Mouse (Mus musculus) urinary bladder, postnatal 25 days (tissue): ENCODE results near the gene Il1f8.
"Not testable (repeated sequence)": the region's sequence is repeated elsewhere in the genome, so short reads cannot be mapped to it uniquely, and the experiment has no call there.

Experiments used
- DNase-seq: peaks from one replicate; pipeline ENCODE4 v3.0.0; 2022; ENCODE audit warnings: low spot score

The Il1f8 gene

GRCm38 (mm10) chr2:24152861-24153260 is at the start of gene Il1f8:
TSS of gene Il1f8 (plus strand) at chr2:24153161.
- DNase-seq = no peak

DNA sequence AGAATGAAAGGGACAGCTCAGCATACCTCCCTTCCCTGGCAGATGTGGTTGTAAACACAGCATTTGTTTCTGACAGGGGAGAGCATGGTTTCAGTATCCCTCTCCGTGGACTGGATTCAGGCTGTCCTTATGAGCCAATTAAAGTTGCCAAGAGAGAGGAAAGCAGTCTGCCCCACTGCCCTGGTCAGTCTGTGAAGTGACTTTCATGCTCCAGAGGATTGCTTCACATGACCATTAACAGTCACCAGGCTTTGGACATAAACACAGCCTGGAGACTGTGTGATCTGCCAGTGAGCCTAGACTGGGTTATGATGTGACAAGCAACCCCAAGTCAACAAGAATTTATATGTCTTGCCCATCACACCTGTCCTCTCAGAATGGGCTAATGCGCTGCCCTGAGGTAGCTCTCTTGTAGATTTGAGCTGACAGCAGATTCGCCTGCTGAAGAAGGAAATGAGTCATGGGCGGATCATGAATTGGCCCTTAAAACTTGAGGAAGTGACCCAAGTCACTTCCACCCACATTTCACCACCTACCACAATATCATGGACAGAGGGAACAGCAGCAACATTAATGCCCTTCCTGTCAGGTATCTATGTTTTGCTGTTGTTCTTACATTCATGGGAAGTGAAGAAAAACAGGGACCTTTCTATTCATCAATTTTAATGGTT is 49.2 kb upstream of the Il1f8 start:
- no peak for DNase-seq

- no peak for DNase-seq
Measured at GRCm38 (mm10) chr2:24109085-24109484, 43.9 kb upstream of the Il1f8 start.

GRCm38 (mm10) chr2:24134373-24134772 is 18.6 kb upstream of the Il1f8 start:
- no peak for DNase-seq

DNA sequence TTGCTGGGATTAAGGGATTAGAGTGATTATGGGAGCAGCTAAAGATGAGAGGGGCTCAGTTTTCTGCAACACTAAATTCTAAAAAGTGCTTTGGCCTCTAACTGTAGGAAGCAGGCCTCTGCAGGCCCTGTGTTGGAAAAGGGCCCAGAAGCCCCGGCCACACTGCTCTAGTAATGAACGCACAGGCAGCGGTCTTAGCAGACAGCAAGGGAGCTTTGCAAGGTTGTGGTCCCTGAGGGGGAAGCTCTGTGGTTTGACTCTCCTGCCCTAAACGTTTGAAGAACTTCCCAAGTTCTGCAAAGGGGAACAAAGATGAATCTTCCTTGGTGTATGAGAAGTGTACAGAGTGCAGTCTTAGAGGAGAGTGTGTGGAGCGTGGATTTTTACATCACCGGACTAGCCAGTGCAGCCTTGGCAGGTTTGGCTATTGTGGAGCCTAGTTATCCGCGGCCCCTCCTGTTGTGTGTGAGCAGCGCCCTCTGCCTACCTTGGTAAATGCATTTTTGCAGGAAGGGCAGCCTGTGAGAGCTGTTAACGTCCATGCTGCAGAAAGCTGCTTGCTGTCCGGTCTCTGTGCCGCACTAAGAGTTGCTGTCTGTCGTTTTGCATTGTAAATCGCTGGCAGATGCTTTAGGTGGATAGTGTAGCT is 28.8 kb downstream of the Il1f8 start:
- DNase-seq = not testable (repeated sequence)

DNA sequence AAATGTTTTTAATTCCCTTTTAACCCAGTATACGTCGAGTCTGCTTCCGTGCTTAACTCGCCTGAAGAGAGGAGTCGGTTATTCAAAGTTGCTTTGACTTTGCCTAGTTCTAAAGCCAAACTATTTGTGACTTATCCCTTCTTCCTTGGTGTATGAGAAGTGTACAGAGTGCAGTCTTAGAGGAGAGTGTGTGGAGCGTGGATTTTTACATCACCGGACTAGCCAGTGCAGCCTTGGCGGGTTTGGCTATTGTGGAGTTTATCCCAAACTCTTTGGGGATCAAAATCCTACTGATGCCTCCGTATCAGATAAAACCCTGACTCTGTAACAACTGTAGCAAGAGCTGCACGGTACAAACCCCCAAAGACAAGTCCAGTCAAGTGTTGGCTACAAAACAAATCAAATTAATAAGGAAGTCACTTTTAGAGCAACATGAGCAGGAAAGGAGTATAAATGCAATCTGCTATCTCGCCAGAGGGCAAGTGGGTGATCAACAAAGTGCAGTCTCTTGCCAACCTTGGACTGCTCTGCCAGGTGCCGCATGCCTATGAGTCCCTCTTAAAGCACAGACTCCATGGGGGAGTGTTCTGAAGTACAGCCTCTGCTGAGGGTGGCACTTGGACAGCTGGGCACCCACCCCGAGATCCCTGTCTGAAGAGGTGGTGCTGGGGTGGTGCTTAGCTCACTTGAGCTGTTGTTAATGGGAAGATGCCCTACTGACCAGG is 29.6 kb downstream of the Il1f8 start:
- DNase-seq = not testable (repeated sequence)

DNA sequence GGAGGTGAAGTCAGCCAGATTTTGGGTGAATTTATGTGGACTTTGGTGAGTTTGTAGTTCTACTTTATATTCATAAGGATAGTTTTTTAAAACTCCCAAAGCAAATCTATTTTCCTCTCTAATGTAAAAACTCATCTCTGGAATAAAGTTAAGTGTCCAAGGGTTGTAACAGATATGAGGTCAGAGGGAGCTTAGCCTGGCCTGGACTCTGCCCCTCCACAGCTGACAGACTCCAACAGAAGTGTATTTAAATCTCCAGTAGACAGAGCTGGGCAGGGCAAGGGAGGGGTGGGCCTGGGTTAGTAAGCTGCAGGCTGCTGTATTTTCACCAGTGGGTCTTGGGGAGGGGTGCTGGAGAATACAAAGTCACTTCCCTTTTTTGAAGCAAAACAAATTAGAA is 31.1 kb downstream of the Il1f8 start:
- DNase-seq = not testable (repeated sequence)

- DNase-seq = no peak
Measured at GRCm38 (mm10) chr2:24186176-24186575, 33.2 kb downstream of the Il1f8 start, which contains the start of gene Il1f9. TSS of gene Il1f9 (plus strand) at chr2:24186476.

- no peak for DNase-seq
Measured at GRCm38 (mm10) chr2:24187585-24187984, 34.6 kb downstream of the Il1f8 start.

GRCm38 (mm10) chr2:24188189-24188588 is 35.2 kb downstream of the Il1f8 start:
- DNase-seq = peak; percentile 3
